Mouse (Mus musculus): Measurements from ENCODE around the gene Tle6. TPM values are rescaled to one million over a fixed set of nuclear protein-coding genes. Genes with fewer than 3 reads are reported as not detected.
"Not testable (repeated sequence)": the region's sequence is repeated elsewhere in the genome, so short reads cannot be mapped to it uniquely, and the experiment has no call there.

Tle6 gene
- total and polyA plus RNA-seq, 3 experiments: 17.5 to 49.5 (median 44.3) TPM

- Histone ChIP-seq H3K4me1 (ENCODE audit: insufficient read depth, low read depth, low read length) (peaks cover 54% of the 10 kb centered on the region), H3K4me3 (ENCODE audit: low read depth, low read length) (peak overlapping the region; percentile 88), H3K27me3 (ENCODE audit: insufficient read depth, low read length) (peaks cover under 1% of the 10 kb centered on the region; the same call in 1 of the 2 replicates), H3K9me3 (replicated peaks) (no peaks in the 10 kb centered on the region), H3K36me3 (replicated peaks) (peaks cover 55% of the 10 kb centered on the region)
- peak; percentile 89 for DNase-seq (ENCODE audit: low spot score)
- peak; percentile 55 for ATAC-seq (ENCODE audit: extremely low read depth, insufficient number of reproducible peaks, low FRiP score, poor library complexity, severe bottlenecking)
- TF ChIP-seq POLR2AphosphoS5 (IDR thresholded peaks at IDR 0.05; ENCODE audit: insufficient replicate concordance, low read depth, low read length) (no peak), CTCF (IDR thresholded peaks at IDR 0.05; ENCODE audit: low read depth, low read length) (0 out of 2 replicates have a peak, but pooled peaks have one; percentile 7)
Observed at GRCm38 (mm10) chr10:81643449-81644055, 42.7 kb upstream of the Tle6 start.

- no peaks in the 10 kb centered on the region for H3K9me3 ChIP-seq (replicated peaks)
- peaks cover 60% of the 10 kb centered on the region for H3K36me3 ChIP-seq (replicated peaks)
- TF ChIP-seq TAL1 (conservative IDR thresholded peaks at IDR 0.05; ENCODE audit: low read depth, low read length): no peak
- H3K27me3 ChIP-seq (ENCODE audit: insufficient read depth, low read length): peaks cover 2% of the 10 kb centered on the region; the same call in 1 of the 2 replicates
- DNase-seq (ENCODE audit: low spot score): no peak
- peaks cover 54% of the 10 kb centered on the region for H3K4me1 ChIP-seq (ENCODE audit: insufficient read depth, low read depth, low read length)
- H3K4me3 ChIP-seq (ENCODE audit: low read depth, low read length): peak overlapping the region; percentile 88
- no peak for ATAC-seq (ENCODE audit: extremely low read depth, insufficient number of reproducible peaks, low FRiP score, poor library complexity, severe bottlenecking)
Observed at GRCm38 (mm10) chr10:81642648-81643448, 42.0 kb upstream of the Tle6 start.

GRCm38 (mm10) chr10:81641978-81642647, 41.2 kb upstream of the Tle6 start:
- DNase-seq (ENCODE audit: low spot score) (no peak), ATAC-seq (ENCODE audit: extremely low read depth, insufficient number of reproducible peaks, low FRiP score, poor library complexity, severe bottlenecking) (no peak)
- TF ChIP-seq TAL1 (conservative IDR thresholded peaks at IDR 0.05; ENCODE audit: low read depth, low read length): no peak
- no peak for TF ChIP-seq CTCF (IDR thresholded peaks at IDR 0.05; ENCODE audit: low read depth, low read length)
- no peak for TF ChIP-seq GATA2 (IDR thresholded peaks at IDR 0.05; ENCODE audit: borderline replicate concordance, low read depth, low read length)
- TF ChIP-seq POLR2AphosphoS5 (IDR thresholded peaks at IDR 0.05; ENCODE audit: insufficient replicate concordance, low read depth, low read length): no peak
- no peak for TF ChIP-seq GATA1 (IDR thresholded peaks at IDR 0.05; ENCODE audit: borderline replicate concordance, low read length)
- no peaks in the 10 kb centered on the region for H3K9me3 ChIP-seq (replicated peaks)
- H3K27me3 ChIP-seq (ENCODE audit: insufficient read depth, low read length): peaks cover 2% of the 10 kb centered on the region; the same call in 1 of the 2 replicates
- peak overlapping the region; percentile 88 for H3K4me3 ChIP-seq (ENCODE audit: low read depth, low read length)
- H3K4me1 ChIP-seq (ENCODE audit: insufficient read depth, low read depth, low read length): peaks cover 53% of the 10 kb centered on the region
- peaks cover 55% of the 10 kb centered on the region for H3K36me3 ChIP-seq (replicated peaks)

GRCm38 (mm10) chr10:81641566-81641965, 40.7 kb upstream of the Tle6 start:
- DNase-seq (ENCODE audit: low spot score) (no peak), ATAC-seq (ENCODE audit: extremely low read depth, insufficient number of reproducible peaks, low FRiP score, poor library complexity, severe bottlenecking) (no peak)
- no peak for TF ChIP-seq GATA1 (IDR thresholded peaks at IDR 0.05; ENCODE audit: borderline replicate concordance, low read length)
- TF ChIP-seq POLR2AphosphoS5 (IDR thresholded peaks at IDR 0.05; ENCODE audit: insufficient replicate concordance, low read depth, low read length): no peak
- no peak for TF ChIP-seq TAL1 (conservative IDR thresholded peaks at IDR 0.05; ENCODE audit: low read depth, low read length)
- TF ChIP-seq CTCF (IDR thresholded peaks at IDR 0.05; ENCODE audit: low read depth, low read length): no peak
- no peak for TF ChIP-seq GATA2 (IDR thresholded peaks at IDR 0.05; ENCODE audit: borderline replicate concordance, low read depth, low read length)
- H3K4me1 ChIP-seq (ENCODE audit: insufficient read depth, low read depth, low read length): peaks cover 53% of the 10 kb centered on the region
- peaks cover 50% of the 10 kb centered on the region for H3K36me3 ChIP-seq (replicated peaks)
- no peaks in the 10 kb centered on the region for H3K9me3 ChIP-seq (replicated peaks)
- no peak overlapping the region for H3K4me3 ChIP-seq (ENCODE audit: low read depth, low read length)
- H3K27me3 ChIP-seq (ENCODE audit: insufficient read depth, low read length): peaks cover 2% of the 10 kb centered on the region; the same call in 1 of the 2 replicates

GRCm38 (mm10) chr10:81640825-81641224, 40.0 kb upstream of the Tle6 start:
- ATAC-seq (ENCODE audit: extremely low read depth, insufficient number of reproducible peaks, low FRiP score, poor library complexity, severe bottlenecking); DNase-seq (ENCODE audit: low spot score); H3K27me3 ChIP-seq (ENCODE audit: insufficient read depth, low read length); H3K9me3 ChIP-seq (replicated peaks); H3K4me3 ChIP-seq (ENCODE audit: low read depth, low read length): not testable (repeated sequence)
- Histone ChIP-seq H3K4me1 (ENCODE audit: insufficient read depth, low read depth, low read length) (peaks cover 55% of the 10 kb centered on the region), H3K36me3 (replicated peaks) (peaks cover 43% of the 10 kb centered on the region)

GRCm38 (mm10) chr10:81638101-81638500, 37.2 kb upstream of the Tle6 start:
- H3K4me3 ChIP-seq (ENCODE audit: low read depth, low read length): no peak overlapping the region
- no peaks in the 10 kb centered on the region for H3K9me3 ChIP-seq (replicated peaks)
- H3K27me3 ChIP-seq (ENCODE audit: insufficient read depth, low read length): peaks cover 7% of the 10 kb centered on the region; the same call in 1 of the 2 replicates
- H3K36me3 ChIP-seq (replicated peaks): peaks cover 43% of the 10 kb centered on the region
- ATAC-seq (ENCODE audit: extremely low read depth, insufficient number of reproducible peaks, low FRiP score, poor library complexity, severe bottlenecking) (no peak), DNase-seq (ENCODE audit: low spot score) (no peak)
- TF ChIP-seq TAL1 (conservative IDR thresholded peaks at IDR 0.05; ENCODE audit: low read depth, low read length): no peak
- no peak for TF ChIP-seq GATA2 (IDR thresholded peaks at IDR 0.05; ENCODE audit: borderline replicate concordance, low read depth, low read length)
- no peak for TF ChIP-seq CTCF (IDR thresholded peaks at IDR 0.05; ENCODE audit: low read depth, low read length)
- no peak for TF ChIP-seq POLR2AphosphoS5 (IDR thresholded peaks at IDR 0.05; ENCODE audit: insufficient replicate concordance, low read depth, low read length)
- no peak for TF ChIP-seq GATA1 (IDR thresholded peaks at IDR 0.05; ENCODE audit: borderline replicate concordance, low read length)
- H3K4me1 ChIP-seq (ENCODE audit: insufficient read depth, low read depth, low read length): peaks cover 56% of the 10 kb centered on the region
